Mouse (Mus musculus): ENCODE measurements around the gene Nrp2. TPM values are rescaled to one million over a fixed set of nuclear protein-coding genes. Genes with fewer than 3 reads are reported as not detected.

Nrp2 gene
- polyA plus RNA-seq, 1 experiment from 2014 or later = 18.7 TPM

DNA sequence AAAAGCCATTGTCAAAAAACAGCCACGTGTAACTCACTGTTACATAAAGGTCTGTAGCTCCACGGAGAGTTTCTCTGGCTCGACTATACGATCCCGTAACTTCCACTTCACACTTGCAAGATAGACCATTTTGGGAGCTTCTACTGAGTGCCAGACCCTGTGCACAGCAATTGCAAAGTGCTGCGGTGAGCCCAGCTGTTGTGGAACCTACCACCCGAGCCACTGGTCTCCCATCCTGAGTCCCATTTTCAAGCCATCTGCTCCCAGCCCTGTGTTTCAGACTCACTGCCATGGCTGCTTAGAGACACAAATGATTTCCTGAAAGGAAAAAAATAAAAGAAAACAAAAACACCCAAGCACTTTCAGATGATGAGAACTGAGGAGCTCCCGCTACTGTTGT is 42.8 kb downstream of the Nrp2 start:
- Histone ChIP-seq H3K4me2 (replicated peaks) (no peak overlapping the region), H3K27me3 (peaks cover 72% of the 10 kb centered on the region), H3K9ac (replicated peaks) (no peak overlapping the region), H3K36me3 (peaks cover 29% of the 10 kb centered on the region), H3K4me3 (replicated peaks) (no peak overlapping the region), H3K27ac (no peak overlapping the region), H3K9me3 (no peaks in the 10 kb centered on the region), H3K4me1 (replicated peaks) (peaks cover 32% of the 10 kb centered on the region)
- ATAC-seq = no peak
- 90% methylated on average over 8 of the region's 8 CpGs for WGBS

DNA sequence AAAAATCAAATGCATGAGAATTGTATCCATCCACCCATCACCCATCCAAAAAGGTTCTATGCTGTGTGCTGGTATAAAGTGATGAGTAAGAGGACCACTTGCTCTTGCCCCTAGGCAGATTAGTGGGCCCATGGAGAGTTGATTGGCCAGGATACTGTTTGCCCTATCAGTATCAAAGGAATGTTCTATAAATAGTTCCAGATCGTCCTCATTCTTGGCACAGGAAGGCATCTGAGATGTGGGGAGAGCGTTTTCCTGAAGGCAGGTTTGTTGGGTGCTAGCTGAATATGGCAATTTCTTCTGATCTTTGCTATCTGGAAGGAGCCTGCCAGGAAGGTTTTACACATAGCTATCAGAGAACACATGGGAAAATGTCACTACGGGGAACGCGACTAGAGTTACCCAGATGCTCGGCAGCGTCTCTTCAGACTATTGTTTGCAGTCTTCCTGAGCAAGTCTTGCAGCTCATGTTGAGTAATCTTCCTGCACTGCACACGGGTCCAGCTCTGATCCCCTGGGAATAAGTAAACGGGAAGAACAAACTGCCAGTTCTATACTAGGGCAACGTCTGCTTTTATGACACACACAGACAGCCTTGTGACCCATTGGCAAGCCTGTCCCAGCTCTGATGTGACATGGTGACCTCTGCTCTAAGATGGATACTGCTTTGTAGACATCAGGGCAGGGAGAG is 44.5 kb downstream of the Nrp2 start:
- Histone ChIP-seq H3K9ac (replicated peaks) (no peak overlapping the region), H3K36me3 (peaks cover 29% of the 10 kb centered on the region), H3K4me2 (replicated peaks) (no peak overlapping the region), H3K27me3 (peaks cover 67% of the 10 kb centered on the region), H3K27ac (no peak overlapping the region), H3K9me3 (no peaks in the 10 kb centered on the region), H3K4me3 (replicated peaks) (no peak overlapping the region), H3K4me1 (replicated peaks) (peaks cover 41% of the 10 kb centered on the region)
- WGBS = 74% methylated on average over 10 of the region's 10 CpGs
- ATAC-seq = no peak

DNA sequence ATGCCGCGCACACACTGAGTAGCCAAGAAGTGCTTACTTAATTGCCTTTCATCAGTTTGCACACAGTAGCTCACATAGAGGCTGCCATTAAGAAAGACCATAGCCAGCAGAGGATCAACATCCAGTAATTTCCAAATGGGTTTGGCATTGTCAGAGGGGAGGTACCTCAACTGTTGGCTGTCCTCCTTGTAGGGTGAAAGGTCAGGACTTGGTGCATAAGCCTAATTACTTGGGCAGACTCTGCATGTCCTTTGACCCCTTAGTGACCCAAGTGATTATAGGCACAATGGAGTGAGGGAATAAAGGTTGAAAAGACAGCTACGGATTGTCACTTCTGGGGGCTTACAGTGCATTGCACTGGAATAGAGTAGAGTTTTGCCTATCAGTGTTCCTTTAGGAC is 45.3 kb downstream of the Nrp2 start:
- H3K27me3 ChIP-seq = peaks cover 72% of the 10 kb centered on the region
- ATAC-seq = no peak

DNA sequence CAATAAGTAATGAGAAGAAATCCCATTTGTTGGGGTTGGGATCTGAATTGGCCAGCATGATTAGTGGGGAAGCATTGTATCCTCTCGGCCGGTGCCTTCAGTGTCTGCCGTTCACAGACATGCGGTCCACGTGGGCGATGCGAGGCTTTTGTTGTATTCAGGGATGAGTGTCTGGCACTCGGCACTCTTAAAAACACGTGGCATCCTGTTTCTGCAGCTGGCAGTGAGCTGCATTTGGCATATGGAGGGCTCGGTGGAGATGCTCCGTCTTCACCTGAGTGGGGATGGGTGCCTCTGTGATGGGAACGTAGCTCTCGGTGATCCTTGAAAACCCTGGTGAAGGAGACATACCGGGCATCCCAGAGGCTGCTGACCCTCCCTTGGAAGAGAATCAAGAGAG is 46.6 kb downstream of the Nrp2 start:
- ATAC-seq = no peak
- H3K9me3 ChIP-seq = no peaks in the 10 kb centered on the region
- no peak overlapping the region for H3K4me2 ChIP-seq (replicated peaks)
- no peak overlapping the region for H3K27ac ChIP-seq
- no peak overlapping the region for H3K9ac ChIP-seq (replicated peaks)
- peaks cover 65% of the 10 kb centered on the region for H3K27me3 ChIP-seq
- peaks cover 55% of the 10 kb centered on the region for H3K4me1 ChIP-seq (replicated peaks)
- 56% methylated on average over 14 of the region's 14 CpGs for WGBS
- H3K4me3 ChIP-seq (replicated peaks) = no peak overlapping the region
- H3K36me3 ChIP-seq = peaks cover 25% of the 10 kb centered on the region

More for the DNA sequence above, 45.3 kb downstream of the Nrp2 start:
- peaks cover 29% of the 10 kb centered on the region for H3K36me3 ChIP-seq
- no peaks in the 10 kb centered on the region for H3K9me3 ChIP-seq
- H3K4me3 ChIP-seq (replicated peaks) = no peak overlapping the region
- H3K9ac ChIP-seq (replicated peaks) = no peak overlapping the region
- WGBS = 68% methylated on average over 3 of the region's 3 CpGs
- H3K4me1 ChIP-seq (replicated peaks) = peaks cover 43% of the 10 kb centered on the region
- no peak overlapping the region for H3K4me2 ChIP-seq (replicated peaks)
- H3K27ac ChIP-seq = no peak overlapping the region

DNA sequence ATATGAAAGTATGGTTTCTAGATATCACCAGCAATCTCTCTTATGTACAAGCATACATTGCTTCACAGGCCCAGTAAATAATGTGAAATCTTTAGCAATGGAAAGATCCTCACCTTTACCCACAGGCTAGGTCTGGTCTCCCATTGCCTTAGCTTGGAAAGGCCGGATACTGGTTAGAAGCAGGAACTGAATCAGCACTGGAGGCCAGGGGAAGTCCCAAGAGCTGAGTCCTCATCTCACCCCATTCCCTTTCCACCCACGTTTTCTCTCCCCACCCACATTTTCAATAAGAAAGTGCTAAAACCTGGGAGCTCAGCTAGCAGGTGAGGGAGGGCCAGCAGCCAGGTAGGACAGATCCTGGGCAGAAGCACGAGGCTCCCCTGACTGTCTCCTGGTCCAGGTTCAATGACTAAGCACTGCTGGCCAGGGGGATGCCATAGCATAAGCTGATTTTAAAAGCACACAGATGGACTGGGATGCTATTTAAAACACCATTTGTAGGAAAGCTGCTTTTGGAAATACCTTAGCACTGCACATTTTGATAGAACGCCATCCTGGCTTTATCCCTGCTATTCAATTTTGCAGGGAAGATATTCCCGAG is 47.4 kb downstream of the Nrp2 start:
- Histone ChIP-seq H3K9me3 (no peaks in the 10 kb centered on the region), H3K4me3 (replicated peaks) (no peak overlapping the region), H3K9ac (replicated peaks) (no peak overlapping the region), H3K27me3 (peaks cover 61% of the 10 kb centered on the region), H3K4me1 (replicated peaks) (peaks cover 57% of the 10 kb centered on the region), H3K36me3 (peaks cover 20% of the 10 kb centered on the region), H3K4me2 (replicated peaks) (no peak overlapping the region), H3K27ac (no peak overlapping the region)
- 81% methylated on average over 5 of the region's 5 CpGs for WGBS
- ATAC-seq = no peak

DNA sequence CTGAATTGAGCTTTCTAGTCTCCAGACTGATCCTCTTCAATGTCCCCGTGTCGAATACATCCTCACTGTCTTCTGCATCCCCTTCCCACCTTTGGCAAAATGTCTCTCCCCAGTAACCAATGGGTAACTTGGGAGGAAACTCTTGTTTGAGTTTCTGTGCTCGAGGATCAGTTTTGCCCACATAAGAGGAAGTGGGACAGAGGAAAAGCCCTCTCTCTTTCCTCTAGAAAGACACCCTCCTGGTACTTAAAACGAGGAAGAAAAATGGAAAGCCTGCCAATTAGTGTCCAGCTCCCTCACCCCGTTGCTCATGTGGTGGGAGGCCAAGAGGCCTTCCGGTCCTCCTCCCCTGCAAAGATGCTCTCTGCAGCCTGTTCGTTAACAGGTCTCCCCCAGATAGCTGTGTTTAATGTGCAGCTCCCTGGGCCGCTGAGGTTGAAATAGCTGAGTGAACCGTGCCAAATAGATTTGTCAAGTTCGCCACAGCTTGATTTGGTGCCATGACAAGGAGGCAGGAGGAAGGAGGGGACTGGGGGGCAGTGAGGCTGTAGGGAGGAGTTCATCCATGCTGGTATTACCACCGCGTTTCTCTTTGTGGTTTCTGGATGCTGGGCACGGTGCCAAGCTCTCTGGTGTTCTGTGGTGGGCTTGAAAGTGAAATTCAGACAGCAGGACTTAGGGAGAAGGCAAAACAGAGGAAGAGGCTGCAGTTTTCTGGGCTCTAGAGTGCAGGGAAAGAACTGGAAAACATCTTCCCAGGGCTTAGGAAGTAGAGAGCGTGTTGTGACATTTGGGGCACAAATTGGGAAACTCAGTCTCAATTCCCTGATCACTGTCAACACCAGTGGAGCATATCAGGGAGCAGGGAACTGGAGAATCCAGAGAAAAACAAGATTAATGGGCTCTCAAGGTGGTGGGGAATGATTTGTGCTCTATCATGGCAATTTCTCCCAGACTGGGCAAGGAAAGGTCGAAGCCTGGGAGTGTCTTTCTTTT is 48.2 kb downstream of the Nrp2 start:
- peak; percentile 72 for ATAC-seq
- Histone ChIP-seq H3K4me2 (replicated peaks) (peak overlapping the region; percentile 12; the same call in 1 of the 2 replicates), H3K36me3 (peaks cover 13% of the 10 kb centered on the region), H3K4me3 (replicated peaks) (no peak overlapping the region), H3K9ac (replicated peaks) (no peak overlapping the region), H3K27me3 (peaks cover 56% of the 10 kb centered on the region), H3K27ac (peak overlapping the region; percentile 52), H3K9me3 (no peaks in the 10 kb centered on the region), H3K4me1 (replicated peaks) (peaks cover 57% of the 10 kb centered on the region)
- WGBS = 27% methylated on average over 15 of the region's 15 CpGs

DNA sequence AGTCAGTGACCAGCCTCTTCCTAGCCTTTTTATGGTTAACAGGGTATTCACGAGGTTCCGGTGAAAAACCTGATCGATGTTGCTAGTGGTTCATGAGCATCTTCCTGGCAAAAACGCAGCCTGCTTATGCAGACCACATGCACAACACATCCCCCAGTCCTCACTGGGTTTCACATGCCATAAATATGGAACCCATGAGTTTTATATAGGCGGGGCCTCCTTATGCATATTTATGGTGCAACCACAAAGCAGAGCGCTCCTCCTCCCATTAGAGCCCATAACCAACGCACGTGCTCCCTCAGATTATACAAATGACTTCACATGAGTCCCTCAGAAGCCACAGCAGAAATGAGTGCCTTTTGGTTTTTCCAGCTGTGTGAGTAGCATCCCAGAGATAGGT is 49.0 kb downstream of the Nrp2 start:
- Histone ChIP-seq H3K27ac (peak overlapping the region; percentile 52; the same call in 1 of the 2 replicates), H3K27me3 (peaks cover 49% of the 10 kb centered on the region), H3K4me3 (replicated peaks) (no peak overlapping the region), H3K36me3 (peaks cover 6% of the 10 kb centered on the region), H3K4me1 (replicated peaks) (peaks cover 57% of the 10 kb centered on the region), H3K9me3 (no peaks in the 10 kb centered on the region), H3K9ac (replicated peaks) (no peak overlapping the region), H3K4me2 (replicated peaks) (no peak overlapping the region)
- 0 out of 2 replicates have a peak, but pooled peaks have one; percentile 7 for ATAC-seq
- 55% methylated on average over 8 of the region's 8 CpGs for WGBS

DNA sequence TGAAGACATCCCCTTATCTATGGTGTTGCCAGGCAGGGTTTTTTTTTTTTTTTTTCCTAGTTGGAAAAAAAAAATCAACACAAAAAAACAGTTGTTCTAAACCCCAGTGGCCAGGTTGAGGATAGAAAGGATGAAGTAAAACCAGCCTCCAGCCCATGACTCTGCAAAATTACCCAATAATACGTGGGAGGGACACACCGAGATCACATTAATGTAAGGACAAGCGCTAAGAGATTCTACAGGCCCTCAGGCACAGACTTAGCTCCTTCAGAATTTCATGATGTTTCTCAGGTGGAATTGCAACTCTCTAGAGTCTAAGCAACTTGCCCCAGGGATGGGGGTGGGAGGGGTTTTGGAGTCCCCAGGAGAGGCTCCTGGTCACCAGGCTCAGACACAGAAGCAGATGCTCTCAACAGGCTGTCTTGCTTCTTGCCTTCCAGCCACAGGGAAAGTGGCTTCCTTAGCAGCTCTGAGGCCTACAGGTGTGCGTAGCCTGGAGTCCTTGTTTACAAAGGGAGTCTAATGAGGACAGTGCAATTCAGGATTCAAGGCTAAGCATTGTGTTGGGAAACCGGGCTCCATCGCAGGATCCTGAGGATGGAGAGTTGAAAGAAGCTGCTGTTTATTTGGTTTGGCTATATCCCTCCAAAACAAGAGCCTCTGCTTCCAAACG is 49.7 kb downstream of the Nrp2 start:
- Histone ChIP-seq H3K9ac (replicated peaks) (no peak overlapping the region), H3K36me3 (peaks cover 2% of the 10 kb centered on the region; the same call in 1 of the 2 replicates), H3K27ac (no peak overlapping the region), H3K4me1 (replicated peaks) (peaks cover 57% of the 10 kb centered on the region), H3K4me2 (replicated peaks) (no peak overlapping the region), H3K27me3 (peaks cover 42% of the 10 kb centered on the region), H3K9me3 (no peaks in the 10 kb centered on the region), H3K4me3 (replicated peaks) (no peak overlapping the region)
- WGBS = 66% methylated on average over 7 of the region's 7 CpGs
- no peak for ATAC-seq

DNA sequence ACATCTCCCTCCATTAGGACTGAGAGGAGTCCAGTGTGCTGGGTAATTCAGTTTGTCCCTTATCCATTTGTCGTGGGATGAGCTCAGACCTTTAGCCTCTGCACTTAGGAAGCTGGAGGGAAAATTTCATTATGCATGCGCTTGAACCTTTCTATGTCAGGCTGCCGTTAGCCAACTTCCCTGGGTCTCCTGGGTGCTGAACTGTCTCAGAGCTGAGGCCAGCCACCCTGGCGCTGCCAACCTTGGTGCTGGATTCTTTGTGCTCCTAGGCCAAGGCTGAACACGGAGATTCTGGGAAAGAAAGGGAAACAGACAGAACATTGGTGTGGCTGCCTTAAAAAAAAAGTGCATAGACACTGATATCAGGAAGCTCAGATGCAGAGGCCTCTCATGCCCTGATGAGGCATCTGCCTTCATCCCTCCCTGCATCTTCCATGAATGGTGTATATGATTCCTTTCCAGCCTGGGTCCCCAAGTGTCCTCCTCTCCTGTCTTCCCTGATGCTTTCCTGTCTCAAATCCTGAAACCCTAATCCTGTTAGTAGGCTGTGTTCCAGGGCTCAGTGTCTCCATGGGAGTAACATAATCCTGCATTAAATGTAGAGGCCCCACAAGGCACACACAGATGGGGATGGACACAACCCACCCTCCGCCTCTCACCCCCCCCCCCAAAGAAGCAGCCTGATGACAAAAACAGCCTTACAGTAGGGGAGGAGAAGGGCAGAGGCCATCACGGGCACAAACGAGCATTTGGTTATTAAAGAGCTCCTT is 51.2 kb downstream of the Nrp2 start:
- peak overlapping the region; percentile 7; the same call in 1 of the 2 replicates for H3K27ac ChIP-seq
- no peak overlapping the region for H3K4me2 ChIP-seq (replicated peaks)
- peaks cover 34% of the 10 kb centered on the region for H3K27me3 ChIP-seq
- no peak overlapping the region for H3K9ac ChIP-seq (replicated peaks)
- peaks cover 55% of the 10 kb centered on the region for H3K4me1 ChIP-seq (replicated peaks)
- peaks cover 7% of the 10 kb centered on the region; the same call in 1 of the 2 replicates for H3K36me3 ChIP-seq
- H3K4me3 ChIP-seq (replicated peaks) = no peak overlapping the region
- no peaks in the 10 kb centered on the region for H3K9me3 ChIP-seq
- 30% methylated on average over 8 of the region's 8 CpGs for WGBS
- ATAC-seq = peak; percentile 38; the same call in 1 of the 2 replicates

DNA sequence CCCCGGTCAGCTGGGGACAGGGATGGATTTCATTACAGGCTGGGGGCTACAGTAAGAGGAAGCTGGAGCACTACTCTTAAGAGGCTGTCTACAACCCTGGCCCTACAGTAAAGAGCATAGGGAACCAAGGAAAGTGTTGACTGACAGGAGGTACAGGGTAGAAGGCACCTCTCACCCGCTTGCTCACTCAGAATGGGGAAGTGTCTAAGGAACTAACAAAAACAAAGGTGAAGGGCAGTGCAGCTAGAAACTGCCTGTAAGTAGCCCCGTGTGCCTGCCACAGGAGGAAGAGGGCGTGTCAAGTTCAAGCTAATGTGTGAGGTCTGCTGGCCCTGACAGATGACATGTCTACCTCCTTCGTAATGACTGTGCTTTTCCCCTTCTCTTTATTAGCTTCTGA is 57.0 kb downstream of the Nrp2 start:
- Histone ChIP-seq H3K27me3 (peaks cover 25% of the 10 kb centered on the region), H3K9ac (replicated peaks) (no peak overlapping the region), H3K4me1 (replicated peaks) (no peaks in the 10 kb centered on the region), H3K9me3 (no peaks in the 10 kb centered on the region), H3K27ac (no peak overlapping the region), H3K4me2 (replicated peaks) (no peak overlapping the region), H3K36me3 (peaks cover 14% of the 10 kb centered on the region), H3K4me3 (replicated peaks) (no peak overlapping the region)
- 72% methylated on average over 5 of the region's 5 CpGs for WGBS
- ATAC-seq = no peak

DNA sequence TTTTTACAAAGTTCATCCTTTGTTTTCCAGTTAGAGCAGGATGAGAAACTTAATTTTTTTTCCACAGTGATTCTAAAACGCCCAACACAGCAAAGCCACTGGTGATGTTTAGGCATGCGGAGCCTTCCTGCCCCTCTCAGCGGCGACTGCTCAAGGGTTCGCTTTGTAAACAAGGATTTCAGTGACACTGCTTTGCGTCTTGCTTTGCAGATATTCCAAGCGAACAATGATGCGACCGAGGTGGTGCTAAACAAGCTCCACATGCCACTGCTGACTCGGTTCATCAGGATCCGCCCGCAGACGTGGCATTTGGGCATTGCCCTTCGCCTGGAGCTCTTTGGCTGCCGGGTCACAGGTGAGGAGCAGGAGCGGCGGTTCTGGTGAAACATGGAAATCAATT is 57.5 kb downstream of the Nrp2 start:
- Histone ChIP-seq H3K27ac (no peak overlapping the region), H3K9me3 (no peaks in the 10 kb centered on the region), H3K36me3 (peaks cover 17% of the 10 kb centered on the region), H3K4me1 (replicated peaks) (no peaks in the 10 kb centered on the region), H3K27me3 (peaks cover 25% of the 10 kb centered on the region), H3K4me2 (replicated peaks) (no peak overlapping the region), H3K4me3 (replicated peaks) (no peak overlapping the region), H3K9ac (replicated peaks) (no peak overlapping the region)
- no peak for ATAC-seq
- 78% methylated on average over 17 of the region's 17 CpGs for WGBS

Measured in midbrain, embryonic 13.5 days (tissue).